Mouse (Mus musculus): ENCODE data around the gene Sestd1.

Gene Sestd1

GRCm38 (mm10) chr2:77201900-77202299, 78.5 kb downstream of the Sestd1 start:
- no peak for TF ChIP-seq GATA4 (IDR thresholded peaks at IDR 0.05; ENCODE audit: insufficient replicate concordance, low read length)

- no peak for TF ChIP-seq GATA4 (IDR thresholded peaks at IDR 0.05; ENCODE audit: insufficient replicate concordance, low read length)
These were observed 79.3 kb downstream of the Sestd1 start for GRCm38 (mm10) chr2:77200958-77201614.

- TF ChIP-seq GATA4 (IDR thresholded peaks at IDR 0.05; ENCODE audit: insufficient replicate concordance, low read length), result no peak
These were observed 80.0 kb downstream of the Sestd1 start for GRCm38 (mm10) chr2:77200379-77200778.

DNA sequence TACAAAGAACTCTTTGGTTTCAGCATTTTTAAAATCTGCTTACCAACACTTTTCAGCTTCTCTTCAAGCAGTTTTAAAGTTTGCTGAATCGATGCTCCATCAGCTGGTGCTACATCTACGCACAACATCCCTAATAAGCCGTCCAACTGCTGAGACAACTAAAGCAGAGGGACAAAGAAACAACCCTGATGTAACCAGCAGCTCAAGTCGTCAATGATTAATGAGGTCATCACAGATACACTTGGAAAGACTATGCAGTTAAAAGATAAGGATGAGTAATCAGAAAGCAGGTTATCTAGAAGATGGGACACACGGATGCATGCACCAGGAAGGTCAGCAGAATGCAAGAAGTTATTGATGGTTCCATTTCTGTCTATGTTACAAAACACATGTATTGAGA, 82.1 kb downstream of the Sestd1 start:
- TF ChIP-seq GATA4 (IDR thresholded peaks at IDR 0.05; ENCODE audit: insufficient replicate concordance, low read length), result no peak

DNA sequence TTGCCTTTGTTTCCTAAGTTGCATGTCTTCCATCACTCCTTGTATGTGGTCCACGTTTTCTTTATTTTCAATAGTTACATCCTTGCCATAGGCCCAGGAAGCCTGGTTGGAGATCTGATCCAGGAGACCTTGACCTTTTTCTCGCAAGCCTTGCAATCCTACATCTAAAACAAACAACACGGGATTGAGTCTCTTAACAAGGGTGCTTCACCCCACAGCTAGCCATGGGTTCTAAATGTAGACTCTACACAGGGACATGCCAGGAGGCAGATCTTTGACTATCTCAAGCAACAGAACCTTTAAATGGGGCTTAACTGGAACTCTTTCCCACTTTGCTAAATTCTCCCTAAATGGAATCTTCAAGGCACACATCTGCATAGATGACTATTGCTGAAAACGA, 83.6 kb downstream of the Sestd1 start:
- TF ChIP-seq GATA4 (IDR thresholded peaks at IDR 0.05; ENCODE audit: insufficient replicate concordance, low read length), result no peak

GRCm38 (mm10) chr2:77195056-77195455, 85.3 kb downstream of the Sestd1 start:
- no peak for TF ChIP-seq GATA4 (IDR thresholded peaks at IDR 0.05; ENCODE audit: insufficient replicate concordance, low read length)

DNA sequence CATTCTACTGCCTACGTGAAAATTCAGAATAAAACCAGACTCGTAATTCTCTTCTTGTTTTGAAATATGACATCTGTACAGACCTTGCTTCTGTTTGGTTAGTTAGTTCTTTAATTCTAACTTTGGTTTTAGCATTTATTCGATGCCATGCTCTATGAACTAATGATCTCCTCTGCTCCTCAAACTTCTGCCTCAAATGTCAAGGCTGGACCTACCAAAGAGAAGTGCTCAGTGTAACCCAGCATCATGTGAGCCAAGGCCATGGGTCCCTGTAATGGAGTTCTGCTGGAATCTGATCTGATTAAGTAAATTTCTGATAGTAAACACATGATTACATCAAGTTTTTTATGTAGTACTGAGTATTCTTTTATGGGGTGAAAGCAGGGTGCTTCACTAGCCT, 88.6 kb downstream of the Sestd1 start:
- no peak for TF ChIP-seq GATA4 (IDR thresholded peaks at IDR 0.05; ENCODE audit: insufficient replicate concordance, low read length)

GRCm38 (mm10) chr2:77190891-77191290, 89.5 kb downstream of the Sestd1 start:
- no peak for TF ChIP-seq GATA4 (IDR thresholded peaks at IDR 0.05; ENCODE audit: insufficient replicate concordance, low read length)

DNA sequence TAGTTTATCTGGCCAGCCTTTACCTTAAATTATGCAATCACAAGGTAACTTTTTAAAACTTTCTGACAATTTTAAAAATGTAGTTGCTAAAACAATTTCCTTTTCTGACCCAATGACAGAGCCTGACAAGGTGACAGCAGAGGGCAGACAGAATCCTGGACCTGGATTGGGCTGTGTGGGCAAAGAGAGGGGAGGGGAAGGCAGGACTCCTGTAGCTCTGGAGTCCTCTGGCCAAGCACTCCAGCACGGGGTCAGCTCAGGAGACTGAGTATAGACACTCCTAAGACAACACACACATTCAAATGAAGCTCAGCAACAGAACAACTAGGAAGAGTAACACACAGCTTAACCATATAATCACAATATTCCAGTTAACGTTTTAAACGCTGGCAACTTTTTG, 90.1 kb downstream of the Sestd1 start:
- no peak for TF ChIP-seq GATA4 (IDR thresholded peaks at IDR 0.05; ENCODE audit: insufficient replicate concordance, low read length)

GRCm38 (mm10) chr2:77189671-77190070, 90.7 kb downstream of the Sestd1 start:
- no peak for TF ChIP-seq GATA4 (IDR thresholded peaks at IDR 0.05; ENCODE audit: insufficient replicate concordance, low read length)

GRCm38 (mm10) chr2:77187501-77187900, 92.9 kb downstream of the Sestd1 start:
- TF ChIP-seq GATA4 (IDR thresholded peaks at IDR 0.05; ENCODE audit: insufficient replicate concordance, low read length), result no peak

DNA sequence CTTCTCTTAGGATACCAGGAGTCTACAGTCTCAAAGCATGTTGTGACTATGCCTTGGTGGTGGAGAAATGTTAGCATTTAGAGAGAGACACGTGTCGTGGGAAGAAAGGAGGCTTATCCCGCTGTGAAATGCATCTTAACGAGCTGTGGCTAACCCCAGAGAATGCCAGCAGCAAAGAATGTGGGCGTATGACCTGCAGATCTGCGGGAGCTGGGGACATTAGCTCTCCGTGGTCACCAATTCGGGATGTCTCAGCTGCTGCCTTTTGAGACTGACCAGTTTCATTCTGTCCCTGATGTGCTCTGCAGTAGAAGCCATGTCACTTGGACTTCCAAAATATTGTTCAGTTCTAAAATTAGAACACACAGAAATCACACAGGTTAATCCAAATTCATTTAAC, 93.5 kb downstream of the Sestd1 start:
- no peak for TF ChIP-seq GATA4 (IDR thresholded peaks at IDR 0.05; ENCODE audit: insufficient replicate concordance, low read length)

DNA sequence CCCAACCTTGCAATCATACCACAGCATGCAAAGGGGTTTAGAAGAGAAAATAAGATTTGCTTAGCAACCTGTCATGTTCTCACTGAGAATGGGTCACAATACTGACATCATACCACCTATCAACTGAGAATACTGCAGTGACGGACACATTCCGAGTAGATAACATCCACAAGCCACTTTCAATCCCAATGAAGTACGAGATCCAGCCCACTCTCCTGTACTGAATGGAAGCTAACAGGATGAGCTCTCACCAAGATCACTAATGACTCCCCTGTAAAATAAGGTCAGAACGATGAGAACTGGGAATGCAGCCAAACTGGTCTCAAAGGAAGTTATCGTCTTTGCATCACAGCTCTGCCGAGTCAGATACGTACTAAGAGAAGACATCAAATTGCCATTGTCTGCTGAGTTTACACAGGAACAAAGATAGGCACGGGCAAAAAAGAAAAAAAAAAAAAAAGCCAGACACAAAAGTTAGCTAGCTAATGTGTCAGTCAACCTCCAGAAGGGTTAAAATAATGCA, 96.3 kb downstream of the Sestd1 start:
- TF ChIP-seq GATA4 (IDR thresholded peaks at IDR 0.05; ENCODE audit: insufficient replicate concordance, low read length), result no peak

DNA sequence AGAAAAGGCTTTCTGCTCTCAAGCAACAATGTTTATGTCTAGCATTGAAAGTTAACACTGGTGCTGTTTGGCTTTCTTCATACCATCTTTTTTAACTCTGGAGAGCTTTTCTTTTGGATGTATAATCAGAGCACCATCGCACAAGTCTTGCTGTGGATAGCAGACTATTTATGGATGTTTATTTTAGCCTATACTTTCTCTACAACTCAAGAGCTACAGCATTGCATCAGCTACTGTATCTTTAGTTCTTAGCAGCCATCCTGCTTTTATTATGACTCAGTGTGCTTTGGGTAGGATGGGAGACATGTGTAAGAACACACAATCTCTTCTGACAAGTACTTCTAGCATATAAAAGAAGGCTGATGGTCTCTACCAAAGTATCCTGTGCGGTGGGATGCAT, 96.7 kb downstream of the Sestd1 start:
- TF ChIP-seq GATA4 (IDR thresholded peaks at IDR 0.05; ENCODE audit: insufficient replicate concordance, low read length), result no peak

DNA sequence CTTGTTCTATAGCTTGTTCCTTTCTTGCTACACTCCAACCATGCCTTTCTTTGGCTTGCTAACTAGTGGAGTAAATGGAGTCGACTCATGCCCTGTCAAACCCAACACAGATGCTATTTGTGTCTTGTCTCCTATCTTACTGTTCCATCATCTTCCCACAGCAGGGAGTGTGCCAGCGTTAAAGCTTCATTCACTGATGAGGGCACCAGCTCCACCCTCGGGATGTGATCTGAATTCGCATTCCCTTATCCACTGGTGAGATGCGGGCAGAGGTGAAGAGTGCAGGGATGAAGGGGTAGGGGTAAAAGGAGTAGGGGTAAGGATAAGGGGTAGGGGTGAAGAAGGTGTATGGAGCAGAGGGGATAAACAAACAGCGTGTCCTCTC, 97.4 kb downstream of the Sestd1 start:
- no peak for TF ChIP-seq GATA4 (IDR thresholded peaks at IDR 0.05; ENCODE audit: insufficient replicate concordance, low read length)

DNA sequence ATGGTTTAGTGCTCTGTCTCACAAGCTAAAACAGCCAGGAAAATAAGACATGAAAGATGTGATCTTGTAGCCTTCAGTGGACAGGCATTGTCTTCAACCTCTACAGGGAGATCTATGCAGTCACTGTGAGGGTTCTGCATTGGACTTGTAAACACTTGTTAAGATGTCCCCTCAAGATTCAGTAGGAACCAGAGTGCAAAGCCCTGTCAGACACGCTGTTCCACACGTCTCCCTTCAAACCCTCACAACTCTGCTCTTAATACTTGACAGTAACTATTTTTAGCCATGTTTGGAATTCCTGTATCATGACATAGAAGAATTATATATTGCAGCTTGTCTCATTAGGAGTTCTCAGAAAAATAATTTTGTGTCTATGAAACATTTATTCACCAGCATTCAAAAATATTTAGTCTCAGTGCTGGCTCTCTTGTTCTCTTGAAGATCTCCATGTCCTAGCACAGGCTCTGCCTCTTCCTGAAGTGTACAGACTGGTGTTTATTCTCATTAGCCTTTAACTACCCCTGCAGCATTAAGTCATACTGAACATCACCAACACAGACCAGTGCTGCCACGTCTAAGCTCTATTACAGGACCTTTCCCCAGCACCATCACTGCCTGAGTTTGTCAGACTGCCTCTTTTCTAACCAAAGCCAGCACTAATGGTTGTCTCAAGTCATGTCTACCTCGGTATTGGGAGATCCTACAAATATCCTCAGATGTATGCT, 98.0 kb downstream of the Sestd1 start:
- no peak for TF ChIP-seq GATA4 (IDR thresholded peaks at IDR 0.05; ENCODE audit: insufficient replicate concordance, low read length)

DNA sequence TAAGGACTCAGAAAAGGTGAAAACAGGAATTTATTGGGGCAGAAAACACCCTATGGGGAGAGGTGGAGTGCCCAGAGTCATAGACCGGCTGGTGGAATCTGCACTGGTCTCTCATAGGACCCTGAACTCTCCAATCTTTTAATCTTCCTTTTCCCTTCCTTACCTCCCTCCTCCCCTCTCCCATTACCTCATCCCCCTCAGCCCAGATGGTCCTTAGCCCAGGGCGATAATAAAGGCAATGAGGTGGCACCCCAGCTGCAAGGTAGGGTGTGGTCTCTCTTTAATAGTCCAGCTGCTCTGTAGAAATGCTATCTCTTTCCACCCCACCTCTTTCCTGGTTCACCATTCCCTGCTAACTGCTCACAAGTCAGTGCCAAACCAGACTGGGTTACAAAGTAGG, 102.9 kb downstream of the Sestd1 start:
- no peak for TF ChIP-seq GATA4 (IDR thresholded peaks at IDR 0.05; ENCODE audit: insufficient replicate concordance, low read length)

Data from liver, adult (tissue).